Mouse (Mus musculus) forebrain, embryonic 16.5 days (tissue): ENCODE measurements around the gene Syne2. TPM values are rescaled to one million over a fixed set of nuclear protein-coding genes. Genes with fewer than 3 reads are reported as not detected.
A peak's percentile ranks its signal among the peaks of the same experiment; 100 is the strongest.
"Not testable (repeated sequence)": the region's sequence is repeated elsewhere in the genome, so short reads cannot be mapped to it uniquely, and the experiment has no call there.

Experiments
- ATAC-seq: fragments of 200-750 bp; cut with Nextera tagmentation; 2 replicates; pipeline ENCODE4 v1.8.0; 2017; ENCODE audit warnings: mild to moderate bottlenecking, moderate library complexity
- H3K27ac ChIP-seq: fragments of 300-500 bp; sonication (generic); 2 replicates; pipeline ENCODE4 v1.5.1; 2014; ENCODE audit warnings: low read length, control low read depth
- H3K27me3 ChIP-seq: fragments of 300-500 bp; sonication (generic); replicated peaks from 2 replicates; pipeline ENCODE4 v1.6.1; 2014; ENCODE audit warnings: low read length; ENCODE audit not compliant: control insufficient read depth, insufficient read depth
- H3K36me3 ChIP-seq: fragments of 300-500 bp; sonication (generic); 2 replicates; pipeline ENCODE4 v1.6.1; 2014; ENCODE audit not compliant: control insufficient read depth, insufficient read depth
- H3K4me1 ChIP-seq: fragments of 300-500 bp; sonication (generic); replicated peaks from 2 replicates; pipeline ENCODE4 v1.6.1; 2014; ENCODE audit warnings: low read length; ENCODE audit not compliant: control insufficient read depth, insufficient read depth
- H3K4me2 ChIP-seq: fragments of 300-500 bp; sonication (generic); 2 replicates; pipeline ENCODE4 v1.6.1; 2014; ENCODE audit warnings: mild to moderate bottlenecking, low read length, control low read depth
- H3K4me3 ChIP-seq: fragments of 300-500 bp; sonication (generic); replicated peaks from 2 replicates; pipeline ENCODE4 v1.5.1; 2014; ENCODE audit warnings: mild to moderate bottlenecking, low read length, control low read depth
- H3K9ac ChIP-seq: fragments of 300-500 bp; sonication (generic); replicated peaks from 2 replicates; pipeline ENCODE4 v1.6.1; 2014; ENCODE audit warnings: low read depth, low read length, control low read depth
- H3K9me3 ChIP-seq: fragments of 300-500 bp; sonication (generic); 2 replicates; pipeline ENCODE4 v1.6.1; 2016; ENCODE audit warnings: low read length; ENCODE audit not compliant: control insufficient read depth
- WGBS: fragments of 180-500 bp; shearing (Covaris S2); extraction: QIAGEN DNeasy Blood & Tissue Kit; methylation state at CpG from one replicate; pipeline ENCODE4 v1.1.7; 2014; 5-methylcytosine and 5-hydroxymethylcytosine counted together
- polyA plus RNA-seq: library from polyadenylated mRNA; unstranded; fragments of >200 nt; fragmentation: Nextera tagmentation; extraction: Ambion mirVana; gene quantifications from 2 replicates; pipeline ENCODE4 v1.2.1, GENCODE M21; 2015

The Syne2 gene
- 107 and 110 TPM in 2 replicates for polyA plus RNA-seq

GRCm38 (mm10) chr12:75817959-75818452 lies at the start of gene Syne2:
Syne2 (plus strand) TSS chr12:75818134.
- Histone ChIP-seq H3K9me3 (no peaks in the 10 kb centered on the region), H3K9ac (peak within 1 kb of the TSS; percentile 89), H3K4me2 (peak within 1 kb of the TSS; percentile 84), H3K36me3 (no peaks in the 10 kb centered on the region), H3K27me3 (no peaks in the 10 kb centered on the region), H3K4me3 (peak within 1 kb of the TSS; percentile 95), H3K4me1 (peaks cover 22% of the 10 kb centered on the region), H3K27ac (peak within 1 kb of the TSS; percentile 66)
- WGBS = under 1% methylated on average over 48 of the region's 54 CpGs
- peak; percentile 93 for ATAC-seq

GRCm38 (mm10) chr12:75771410-75771809 lies 46.5 kb upstream of the Syne2 start:
- Histone ChIP-seq H3K27me3 (no peaks in the 10 kb centered on the region), H3K4me3 (no peak overlapping the region), H3K4me2 (no peak overlapping the region), H3K36me3 (no peaks in the 10 kb centered on the region), H3K9me3 (no peaks in the 10 kb centered on the region), H3K27ac (no peak overlapping the region), H3K4me1 (no peaks in the 10 kb centered on the region), H3K9ac (no peak overlapping the region)
- ATAC-seq = no peak
- 80% methylated on average over 3 of the region's 3 CpGs for WGBS

GRCm38 (mm10) chr12:75772424-75773034 lies 45.4 kb upstream of the Syne2 start:
- no peaks in the 10 kb centered on the region for H3K4me1 ChIP-seq
- no peaks in the 10 kb centered on the region for H3K9me3 ChIP-seq
- H3K4me2 ChIP-seq = no peak overlapping the region
- H3K36me3 ChIP-seq = no peaks in the 10 kb centered on the region
- WGBS = 26% methylated on average over 3 of the region's 3 CpGs
- H3K4me3 ChIP-seq = no peak overlapping the region
- H3K27ac ChIP-seq = no peak overlapping the region
- no peaks in the 10 kb centered on the region for H3K27me3 ChIP-seq
- no peak for ATAC-seq
- no peak overlapping the region for H3K9ac ChIP-seq

GRCm38 (mm10) chr12:75781445-75781844 lies 36.5 kb upstream of the Syne2 start:
- Histone ChIP-seq H3K4me2 (no peak overlapping the region), H3K27ac (no peak overlapping the region), H3K4me3 (no peak overlapping the region), H3K4me1 (no peaks in the 10 kb centered on the region), H3K27me3 (no peaks in the 10 kb centered on the region), H3K9me3 (no peaks in the 10 kb centered on the region; the same call in 1 of the 2 replicates), H3K36me3 (no peaks in the 10 kb centered on the region), H3K9ac (no peak overlapping the region)
- ATAC-seq = no peak

- 89% methylated on average over 7 of the region's 7 CpGs for WGBS
- H3K27me3 ChIP-seq = no peaks in the 10 kb centered on the region
- no peak overlapping the region for H3K4me2 ChIP-seq
These were observed 35.9 kb upstream of the Syne2 start for GRCm38 (mm10) chr12:75781995-75782394.

GRCm38 (mm10) chr12:75784271-75784751 lies 33.6 kb upstream of the Syne2 start:
- Histone ChIP-seq H3K36me3 (no peaks in the 10 kb centered on the region), H3K4me3 (no peak overlapping the region), H3K9me3 (no peaks in the 10 kb centered on the region; the same call in 1 of the 2 replicates), H3K27ac (no peak overlapping the region), H3K4me1 (no peaks in the 10 kb centered on the region), H3K9ac (no peak overlapping the region), H3K4me2 (no peak overlapping the region), H3K27me3 (no peaks in the 10 kb centered on the region)
- WGBS = 88% methylated on average over 2 of the region's 2 CpGs
- ATAC-seq = no peak

More at GRCm38 (mm10) chr12:75781995-75782394, 35.9 kb upstream of the Syne2 start:
- Histone ChIP-seq H3K9ac (no peak overlapping the region), H3K9me3 (no peaks in the 10 kb centered on the region; the same call in 1 of the 2 replicates), H3K36me3 (no peaks in the 10 kb centered on the region), H3K27ac (no peak overlapping the region), H3K4me3 (no peak overlapping the region), H3K4me1 (no peaks in the 10 kb centered on the region)
- ATAC-seq = no peak

GRCm38 (mm10) chr12:75786681-75787080 lies 31.3 kb upstream of the Syne2 start:
- peak; percentile 50; the same call in 1 of the 2 replicates for ATAC-seq
- H3K27ac ChIP-seq = not testable (repeated sequence)
- WGBS = 0% methylated on average over 2 of the region's 2 CpGs

GRCm38 (mm10) chr12:75789451-75789850 lies 28.5 kb upstream of the Syne2 start:
- ATAC-seq = no peak
- Histone ChIP-seq H3K4me2 (no peak overlapping the region), H3K9ac (no peak overlapping the region), H3K4me1 (no peaks in the 10 kb centered on the region), H3K27me3 (no peaks in the 10 kb centered on the region), H3K36me3 (no peaks in the 10 kb centered on the region), H3K27ac (no peak overlapping the region), H3K4me3 (no peak overlapping the region), H3K9me3 (no peaks in the 10 kb centered on the region)
- 53% methylated on average over 4 of the region's 4 CpGs for WGBS

More at GRCm38 (mm10) chr12:75786681-75787080, 31.3 kb upstream of the Syne2 start:
- not testable (repeated sequence) for H3K4me2 ChIP-seq, H3K27me3 ChIP-seq, H3K4me1 ChIP-seq, H3K4me3 ChIP-seq, H3K36me3 ChIP-seq, H3K9ac ChIP-seq, H3K9me3 ChIP-seq

GRCm38 (mm10) chr12:75794527-75794926 lies 23.4 kb upstream of the Syne2 start:
- no peak overlapping the region for H3K4me2 ChIP-seq
- H3K4me1 ChIP-seq = no peaks in the 10 kb centered on the region
- no peak overlapping the region for H3K9ac ChIP-seq
- 71% methylated on average over 4 of the region's 4 CpGs for WGBS
- H3K36me3 ChIP-seq = no peaks in the 10 kb centered on the region
- ATAC-seq = no peak
- H3K4me3 ChIP-seq = no peak overlapping the region
- no peaks in the 10 kb centered on the region for H3K9me3 ChIP-seq
- H3K27me3 ChIP-seq = no peaks in the 10 kb centered on the region
- no peak overlapping the region for H3K27ac ChIP-seq
